Comparison of ENCODE assay signal across 7 mouse cellular contexts in genomic region chr9:121348476-121348875, GRCm38 (mm10). TPM values are rescaled to one million over a fixed set of nuclear protein-coding genes. Genes with fewer than 3 reads are reported as not detected.
A peak's percentile ranks its signal among the peaks of the same experiment; 100 is the strongest.
DNase-seq lines count a peak whose midpoint lies in the region; ATAC-seq and TF ChIP-seq lines count a peak whose summit lies in the region.

No protein-coding gene starts in this region.

- peak overlapping the region; percentile 22; the same call in 1 of the 2 replicates for H3K9ac ChIP-seq in intestine, postnatal 0 days (ENCODE audit: low read depth, low read length)

- peak overlapping the region; percentile 60 for H3K27ac ChIP-seq in embryonic facial prominence, embryonic 10.5 days (replicated peaks)
- H3K27ac ChIP-seq in intestine, postnatal 0 days (ENCODE audit: low read depth, low read length) = peak overlapping the region; percentile 78

- H3K4me2 ChIP-seq in intestine, postnatal 0 days (replicated peaks; ENCODE audit: low read depth) = peak overlapping the region; percentile 27

- no peaks in the 10 kb centered on the region for H3K27me3 ChIP-seq in embryonic facial prominence, embryonic 10.5 days (replicated peaks; ENCODE audit: low read depth, poor library complexity, severe bottlenecking)
- no peaks in the 10 kb centered on the region for H3K27me3 ChIP-seq in intestine, postnatal 0 days (replicated peaks; ENCODE audit: control insufficient read depth, insufficient read depth, low read length)

- peaks cover 69% of the 10 kb centered on the region for H3K4me1 ChIP-seq in embryonic facial prominence, embryonic 10.5 days
- peaks cover 16% of the 10 kb centered on the region for H3K4me1 ChIP-seq in intestine, postnatal 0 days (replicated peaks; ENCODE audit: control insufficient read depth, insufficient read depth, low read length)

- intact Hi-C loops in gastrocnemius, postnatal 36 days (cut with DNase I) = loop anchor here (5.0 kb wide), 1 partner anchor 36 kb away; no protein-coding TSS in a partner anchor

- H3K36me3 ChIP-seq in embryonic facial prominence, embryonic 10.5 days (replicated peaks) = no peaks in the 10 kb centered on the region; the same call in 1 of the 2 replicates
- no peaks in the 10 kb centered on the region for H3K36me3 ChIP-seq in intestine, postnatal 0 days (ENCODE audit: control insufficient read depth, insufficient read depth)

- WGBS in embryonic facial prominence, embryonic 10.5 days = 14% methylated on average over 5 of the region's 5 CpGs
- 10% methylated on average over 5 of the region's 5 CpGs for WGBS in intestine, postnatal 0 days

- ATAC-seq in intestine, postnatal 0 days = 0 out of 2 replicates have a peak, but pooled peaks have one; percentile 21

- no peak overlapping the region for H3K4me3 ChIP-seq in embryonic facial prominence, embryonic 10.5 days
- H3K4me3 ChIP-seq in intestine, postnatal 0 days (ENCODE audit: low read depth, low read length) = no peak overlapping the region

- no peak for TF ChIP-seq CTCF in intestine, postnatal 0 days (IDR thresholded peaks at IDR 0.05; ENCODE audit: low read depth)

- no peaks in the 10 kb centered on the region for H3K9me3 ChIP-seq in embryonic facial prominence, embryonic 10.5 days
- no peaks in the 10 kb centered on the region for H3K9me3 ChIP-seq in intestine, postnatal 0 days (ENCODE audit: control insufficient read depth)

- peak; percentile 75 for DNase-seq in R1 (ENCODE audit: low read depth, low spot score)
- no peak for DNase-seq in embryonic facial prominence, embryonic 10.5 days (ENCODE audit: low spot score)
- DNase-seq in lung, postnatal 25 days (ENCODE audit: low spot score) = peak; percentile 62
- DNase-seq in adrenal gland, adult 2 months = no peak
- DNase-seq in gastrocnemius, postnatal 36 days = no peak
- DNase-seq in left cerebral cortex, adult 11 months (ENCODE audit: low spot score) = no peak

RNA-seq across cellular contexts. Expression of gene Trak1, which starts 51.2 kb away (rescaled TPM):
- 14.1 and 14.7 TPM in 2 replicates for polyA plus RNA-seq in embryonic facial prominence, embryonic 10.5 days (2016; fragmentation: Nextera tagmentation; extraction: Ambion mirVana)
- polyA plus RNA-seq in intestine, postnatal 0 days (2015; fragmentation: Nextera tagmentation; extraction: Ambion mirVana) = 16.3 and 17.2 TPM in 2 replicates
- 10 to 100 TPM; 67.8 to 83.7 TPM for total RNA-seq in adrenal gland, adult 2 months (2021)
- polyA plus RNA-seq in adrenal gland, adult 2 months (2012; rRNA removed) = 52.2 and 52.3 TPM in 2 replicates
- total RNA-seq in gastrocnemius, postnatal 36 days (2021) = 100 to 1,000 TPM; 182 to 188 TPM

Comparison
In these comparisons a context has a peak if more than half of its experiments do, and no peak if none do; other contexts are left out.
1. DNase-seq: peak in R1 (single experiment) and lung, postnatal 25 days (single experiment); none in embryonic facial prominence, embryonic 10.5 days (single experiment), adrenal gland, adult 2 months (single experiment), gastrocnemius, postnatal 36 days (0 of 2) and left cerebral cortex, adult 11 months (single experiment).